Mouse (Mus musculus) macrophage (primary cell): ENCODE data around the gene Me1. TPM values are rescaled to one million over a fixed set of nuclear protein-coding genes. Genes with fewer than 3 reads are reported as not detected.

Experiments
- H3K27ac ChIP-seq: fragments of 350-480 bp; formaldehyde crosslinking; 2 replicates; pipeline ENCODE4 v1.9.0; 2021
- H3K36me3 ChIP-seq: fragments of 350-480 bp; formaldehyde crosslinking; 2 replicates; pipeline ENCODE4 v1.9.0; 2021; ENCODE audit errors: inconsistent target
- H3K4me3 ChIP-seq: fragments of 350-480 bp; formaldehyde crosslinking; 2 replicates; pipeline ENCODE4 v1.9.0; 2021; ENCODE audit errors: inconsistent target
- H3K79me2 ChIP-seq: fragments of 350-480 bp; formaldehyde crosslinking; 2 replicates; pipeline ENCODE4 v1.9.0; 2021; ENCODE audit errors: inconsistent target
- WGBS: methylation state at CpG from one replicate; pipeline ENCODE4 v1.1.7; 2026; ENCODE audit warnings: inconsistent platforms; ENCODE audit not compliant: missing documents; 5-methylcytosine and 5-hydroxymethylcytosine counted together
- polyA plus RNA-seq: library from polyadenylated mRNA; stranded (reverse); fragments of 250-400 nt; gene quantifications from 3 replicates; pipeline ENCODE4 v1.2.4, GENCODE M21; 2018; ENCODE audit warnings: inconsistent platforms

Gene Me1
- polyA plus RNA-seq, 1 experiment from 2014 or later = 0.80 TPM

GRCm38 (mm10) chr9:86725066-86725465 is 29.3 kb upstream of the Me1 start:
- no peak overlapping the region for H3K27ac ChIP-seq
- WGBS = 92% methylated on average over 4 of the region's 4 CpGs
- H3K79me2 ChIP-seq = no peaks in the 10 kb centered on the region
- H3K36me3 ChIP-seq = no peaks in the 10 kb centered on the region
- H3K4me3 ChIP-seq = no peak overlapping the region

DNA sequence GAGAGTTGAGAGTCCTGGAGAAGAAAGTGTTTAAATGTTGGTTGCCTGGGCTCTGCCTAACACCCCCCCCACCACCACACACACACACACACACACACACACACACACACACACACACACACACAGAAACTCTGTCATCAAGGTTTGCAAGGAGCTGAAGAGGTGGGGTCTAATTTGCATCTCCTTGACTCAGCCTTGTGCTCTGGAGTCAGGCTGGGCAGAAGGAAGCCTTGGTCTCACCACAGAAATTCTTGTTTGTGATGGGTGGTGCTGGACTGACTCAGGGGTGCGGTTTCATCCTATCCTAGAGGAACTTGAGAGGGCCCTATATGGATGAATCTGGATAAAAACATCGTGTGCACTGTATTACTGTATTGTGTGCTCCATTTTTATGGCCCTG is 25.0 kb upstream of the Me1 start:
- no peaks in the 10 kb centered on the region for H3K79me2 ChIP-seq
- no peak overlapping the region for H3K4me3 ChIP-seq
- no peaks in the 10 kb centered on the region for H3K36me3 ChIP-seq
- WGBS = 77% methylated on average over 2 of the region's 2 CpGs
- no peak overlapping the region for H3K27ac ChIP-seq

DNA sequence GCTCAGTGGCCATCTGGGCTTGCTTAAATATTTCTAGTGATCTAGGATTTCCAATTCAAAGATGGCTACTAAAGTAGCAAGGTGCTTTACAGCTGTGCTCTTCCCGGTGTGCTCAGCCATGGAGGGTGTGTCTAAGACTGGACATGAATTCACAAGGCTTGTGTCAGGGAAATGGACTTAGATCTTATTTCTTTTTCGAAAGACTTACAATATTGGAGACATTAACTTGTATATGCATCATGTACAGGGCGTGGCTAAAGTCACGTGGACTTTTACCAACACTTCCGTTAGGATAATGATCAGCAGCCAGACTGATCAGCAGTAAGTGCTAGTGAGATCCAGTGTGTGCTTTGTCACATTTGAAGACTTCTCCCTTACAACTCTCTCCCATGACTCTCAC is 24.5 kb upstream of the Me1 start:
- WGBS = 87% methylated on average over 5 of the region's 5 CpGs

DNA sequence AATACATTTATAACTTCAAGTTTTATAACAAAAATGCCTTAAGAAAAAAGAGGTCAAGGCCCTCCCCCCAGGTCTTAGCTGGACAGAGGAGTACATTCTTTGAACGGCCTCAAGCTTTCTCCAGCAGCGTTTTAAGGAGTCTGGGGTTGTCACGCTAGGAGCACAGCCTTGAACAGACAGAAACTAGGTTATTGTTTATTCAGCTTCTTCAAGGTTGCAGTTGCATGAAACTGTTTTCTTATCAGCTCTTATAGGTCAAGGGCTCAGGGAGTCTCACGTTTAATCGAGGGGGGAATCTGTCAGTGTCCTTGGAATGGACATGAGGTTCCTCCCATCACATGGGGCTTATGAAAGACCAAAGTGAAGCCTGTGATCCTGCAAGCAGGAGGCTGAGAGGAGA is 21.4 kb upstream of the Me1 start:
- H3K27ac ChIP-seq = no peak overlapping the region
- 97% methylated on average over 5 of the region's 5 CpGs for WGBS
- H3K36me3 ChIP-seq = no peaks in the 10 kb centered on the region
- H3K79me2 ChIP-seq = no peaks in the 10 kb centered on the region
- H3K4me3 ChIP-seq = no peak overlapping the region

More for the DNA sequence above, 24.5 kb upstream of the Me1 start:
- H3K79me2 ChIP-seq = no peaks in the 10 kb centered on the region
- no peaks in the 10 kb centered on the region for H3K36me3 ChIP-seq
- no peak overlapping the region for H3K27ac ChIP-seq
- H3K4me3 ChIP-seq = no peak overlapping the region

DNA sequence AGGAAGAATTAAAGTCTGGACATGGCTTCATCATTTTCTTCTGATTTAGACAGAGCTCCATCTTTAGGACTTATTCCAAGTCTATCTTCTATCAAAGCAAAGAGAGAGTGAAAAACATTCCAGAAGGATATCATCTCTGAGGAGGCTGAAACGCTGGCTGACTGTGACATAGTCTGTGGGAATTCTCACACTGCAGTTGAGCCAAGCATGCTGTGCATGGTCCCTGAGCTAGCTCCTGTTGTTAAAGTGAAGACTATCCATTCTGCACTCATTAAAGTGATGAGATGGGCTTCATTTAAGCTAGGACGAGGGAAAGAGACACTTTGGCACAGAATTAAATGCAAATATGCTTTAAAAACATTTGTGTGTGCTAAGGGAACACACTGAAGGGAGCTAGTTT is 20.8 kb upstream of the Me1 start:
- WGBS = 82% methylated on average over 2 of the region's 2 CpGs
- Histone ChIP-seq H3K36me3 (no peaks in the 10 kb centered on the region), H3K4me3 (no peak overlapping the region), H3K79me2 (no peaks in the 10 kb centered on the region), H3K27ac (no peak overlapping the region)

GRCm38 (mm10) chr9:86714089-86714488 is 18.3 kb upstream of the Me1 start:
- WGBS = 93% methylated on average over 3 of the region's 3 CpGs
- Histone ChIP-seq H3K4me3 (no peak overlapping the region), H3K27ac (no peak overlapping the region), H3K36me3 (no peaks in the 10 kb centered on the region), H3K79me2 (no peaks in the 10 kb centered on the region)

- Histone ChIP-seq H3K79me2 (no peaks in the 10 kb centered on the region), H3K36me3 (no peaks in the 10 kb centered on the region), H3K27ac (no peak overlapping the region), H3K4me3 (no peak overlapping the region)
- WGBS = 54% methylated on average over 2 of the region's 2 CpGs
These were observed 16.9 kb upstream of the Me1 start for GRCm38 (mm10) chr9:86712648-86713047.

DNA sequence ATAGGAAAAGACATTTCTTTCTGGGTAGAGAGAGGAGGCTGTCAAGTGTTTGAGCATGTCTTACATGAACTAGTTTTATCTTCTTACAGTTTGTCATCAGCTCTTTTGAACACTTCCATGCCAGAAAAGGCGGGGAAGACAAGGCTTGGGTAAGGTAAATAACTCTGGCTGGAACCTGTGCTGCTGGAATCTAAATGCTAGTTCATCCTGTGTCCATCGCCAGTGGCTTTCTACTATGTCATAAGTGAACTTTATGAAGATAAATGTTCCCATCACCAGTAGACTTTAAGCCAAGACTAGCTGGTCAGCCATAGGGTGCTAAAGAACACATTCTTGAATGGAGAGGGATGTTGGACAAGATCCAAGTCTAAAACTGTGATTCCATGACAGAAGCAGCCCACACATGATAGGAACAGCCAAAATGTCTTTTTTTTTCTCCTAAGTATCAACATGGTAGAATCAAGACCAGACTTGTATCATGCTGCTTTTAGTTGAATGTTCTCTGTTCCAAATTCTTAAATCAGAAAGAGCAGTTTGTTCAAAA is 14.4 kb upstream of the Me1 start:
- no peaks in the 10 kb centered on the region for H3K36me3 ChIP-seq

DNA sequence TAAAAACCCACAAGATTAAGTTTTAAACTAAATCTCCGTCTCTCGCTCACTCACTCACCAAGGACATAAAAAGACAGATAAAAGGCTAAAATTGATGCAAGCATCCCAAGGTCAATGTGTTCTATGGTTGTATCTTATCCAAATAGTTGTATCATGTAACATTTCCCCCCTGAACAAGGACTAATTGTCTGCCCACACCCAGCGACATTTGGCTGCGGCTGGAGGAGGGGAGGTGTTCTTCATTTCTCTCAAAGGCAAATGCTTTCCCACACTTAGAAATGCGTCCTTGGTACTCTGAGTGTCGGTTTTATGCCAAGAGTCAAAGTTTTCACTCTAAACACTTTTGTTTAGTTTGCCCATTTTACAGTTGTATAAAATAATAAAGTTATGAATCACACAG is 13.2 kb upstream of the Me1 start:
- no peaks in the 10 kb centered on the region for H3K79me2 ChIP-seq
- H3K27ac ChIP-seq = no peak overlapping the region
- H3K4me3 ChIP-seq = no peak overlapping the region
- no peaks in the 10 kb centered on the region for H3K36me3 ChIP-seq
- 83% methylated on average over 6 of the region's 6 CpGs for WGBS

More for the DNA sequence above, 14.4 kb upstream of the Me1 start:
- Histone ChIP-seq H3K4me3 (no peak overlapping the region), H3K27ac (no peak overlapping the region), H3K79me2 (no peaks in the 10 kb centered on the region)
- 84% methylated on average over 2 of the region's 2 CpGs for WGBS

DNA sequence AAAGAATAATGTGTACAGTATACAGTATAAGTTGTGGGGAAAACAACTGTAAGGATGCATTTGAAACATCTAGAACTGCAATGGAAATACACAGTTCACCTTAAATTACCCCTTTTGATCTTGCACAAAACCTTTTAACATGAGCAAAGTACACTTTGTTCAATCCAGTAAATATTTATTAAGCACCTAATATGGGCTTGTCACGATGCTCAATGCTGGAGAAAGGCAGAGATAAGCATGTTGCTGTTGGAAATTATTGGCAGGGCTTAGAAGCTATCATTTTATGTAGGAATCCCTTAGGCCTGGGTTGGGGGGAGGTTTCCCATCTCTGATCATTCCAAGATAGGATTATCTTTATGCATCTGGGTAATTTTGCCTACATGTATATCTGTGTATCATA is 11.7 kb upstream of the Me1 start:
- 56% methylated on average over 1 of the region's 1 CpGs for WGBS
- Histone ChIP-seq H3K36me3 (no peaks in the 10 kb centered on the region), H3K79me2 (no peaks in the 10 kb centered on the region), H3K4me3 (no peak overlapping the region), H3K27ac (no peak overlapping the region)

DNA sequence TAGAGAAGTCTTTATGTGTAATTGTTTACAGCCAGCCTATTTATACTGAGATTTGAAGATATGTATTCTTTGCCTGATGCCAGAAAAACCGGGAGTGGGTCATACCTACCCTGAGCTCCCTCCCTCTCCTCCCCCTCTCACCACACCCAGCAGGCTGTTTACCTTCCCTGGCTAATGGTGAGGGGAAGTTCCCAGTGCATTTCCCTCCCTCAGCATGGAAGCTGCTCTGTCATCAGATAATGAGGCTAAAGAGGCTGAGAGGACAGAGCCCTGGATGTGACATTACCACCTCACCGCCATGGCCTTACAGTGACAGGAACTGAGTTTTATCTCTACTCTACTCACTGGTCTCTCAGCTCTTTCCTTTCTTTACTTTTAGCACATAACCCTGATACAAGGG is 6.1 kb upstream of the Me1 start:
- H3K79me2 ChIP-seq = no peaks in the 10 kb centered on the region
- H3K4me3 ChIP-seq = no peak overlapping the region
- WGBS = 44% methylated on average over 2 of the region's 2 CpGs
- no peak overlapping the region for H3K27ac ChIP-seq
- no peaks in the 10 kb centered on the region for H3K36me3 ChIP-seq

DNA sequence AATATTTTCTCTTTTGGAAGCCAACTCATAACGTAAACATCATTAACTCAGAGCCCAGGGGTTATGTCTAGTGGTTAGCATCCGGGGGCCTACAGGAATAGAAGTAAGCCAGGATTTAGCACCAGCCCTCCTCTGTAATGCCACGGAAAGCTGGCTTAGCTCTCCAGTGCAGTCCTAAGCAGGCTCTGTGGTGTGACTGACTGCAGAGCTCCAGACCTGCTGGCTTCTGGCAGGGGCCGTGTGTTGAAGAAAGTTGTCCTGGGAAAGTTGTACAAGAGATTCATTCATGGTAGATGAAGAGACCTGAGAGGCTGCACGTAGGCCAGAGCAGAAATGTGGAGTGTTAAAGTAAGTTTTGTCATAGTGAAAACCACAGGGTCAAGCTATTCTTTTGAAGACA is 5.5 kb upstream of the Me1 start:
- Histone ChIP-seq H3K79me2 (no peaks in the 10 kb centered on the region), H3K4me3 (no peak overlapping the region), H3K36me3 (no peaks in the 10 kb centered on the region), H3K27ac (no peak overlapping the region)
- 85% methylated on average over 5 of the region's 5 CpGs for WGBS

DNA sequence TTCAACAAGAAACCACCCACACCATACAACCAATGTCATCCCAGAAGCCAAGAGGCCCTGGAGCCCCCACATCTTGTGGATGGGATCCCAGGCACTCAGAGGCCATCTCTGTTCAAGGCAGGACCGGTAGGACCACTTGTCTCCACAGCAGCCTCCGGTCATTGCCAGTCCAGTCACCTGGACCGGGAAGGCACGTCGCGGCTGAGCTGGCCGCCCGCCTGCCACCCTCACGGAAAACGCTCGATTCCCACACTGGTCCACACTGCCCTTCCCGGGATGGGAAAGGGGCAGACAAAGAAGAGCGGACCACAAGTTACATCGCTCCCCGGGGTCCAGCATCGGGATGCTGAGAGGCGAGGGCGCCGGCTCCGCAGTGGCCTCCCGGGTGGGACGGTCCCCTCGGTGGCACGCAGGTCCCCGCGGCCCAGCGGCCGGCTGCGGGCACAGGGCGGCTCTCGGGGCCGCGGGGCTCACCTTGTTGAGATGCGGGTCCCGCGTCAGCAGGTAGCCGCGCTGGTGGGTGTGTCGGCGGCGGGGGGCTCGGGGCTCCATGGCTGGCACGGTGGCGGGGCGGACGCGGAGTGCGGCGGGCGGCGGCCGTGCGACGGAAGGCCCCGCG is 445 bp downstream of the Me1 start:
- Histone ChIP-seq H3K4me3 (peak overlapping the region; percentile 7; the same call in 1 of the 2 replicates), H3K36me3 (no peaks in the 10 kb centered on the region)

GRCm38 (mm10) chr9:86694644-86695043 is 1.1 kb downstream of the Me1 start:
- Histone ChIP-seq H3K4me3 (no peak overlapping the region), H3K79me2 (no peaks in the 10 kb centered on the region), H3K36me3 (no peaks in the 10 kb centered on the region), H3K27ac (no peak overlapping the region)
- WGBS = 88% methylated on average over 7 of the region's 7 CpGs

More for the DNA sequence above, 445 bp downstream of the Me1 start:
- H3K27ac ChIP-seq = no peak overlapping the region
- no peaks in the 10 kb centered on the region for H3K79me2 ChIP-seq
- 10% methylated on average over 22 of the region's 56 CpGs for WGBS

DNA sequence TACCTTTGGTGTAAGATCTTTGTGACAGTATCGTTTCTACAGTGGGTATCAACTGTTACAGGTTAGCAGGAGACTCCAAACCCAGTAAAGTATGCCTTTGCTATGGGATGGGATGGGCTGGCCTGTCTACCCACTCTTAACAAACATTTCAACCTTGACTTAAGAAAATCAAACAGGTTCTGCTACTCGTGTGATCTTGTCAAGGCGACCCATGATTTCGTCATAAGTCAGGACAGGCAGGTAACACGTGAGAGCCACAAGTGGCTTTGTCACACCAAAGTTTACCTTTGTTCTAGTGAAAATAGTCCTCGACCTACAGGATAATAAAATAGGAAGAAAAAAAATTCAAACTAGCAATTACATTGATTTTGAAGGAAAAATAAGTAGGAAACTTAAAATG is 1.8 kb downstream of the Me1 start:
- Histone ChIP-seq H3K36me3 (no peaks in the 10 kb centered on the region), H3K79me2 (no peaks in the 10 kb centered on the region), H3K4me3 (no peak overlapping the region), H3K27ac (no peak overlapping the region)
- 95% methylated on average over 6 of the region's 6 CpGs for WGBS

- no peak overlapping the region for H3K27ac ChIP-seq
- H3K36me3 ChIP-seq = no peaks in the 10 kb centered on the region
- WGBS = 100% methylated on average over 3 of the region's 3 CpGs
- no peaks in the 10 kb centered on the region for H3K79me2 ChIP-seq
- H3K4me3 ChIP-seq = no peak overlapping the region
These were observed 3.1 kb downstream of the Me1 start for GRCm38 (mm10) chr9:86692676-86693075.
